Mouse (Mus musculus): Measurements from ENCODE around the gene Pex5. TPM values are rescaled to one million over a fixed set of nuclear protein-coding genes. Genes with fewer than 3 reads are reported as not detected.
A peak's percentile ranks its signal among the peaks of the same experiment; 100 is the strongest.
"Not testable (repeated sequence)": the region's sequence is repeated elsewhere in the genome, so short reads cannot be mapped to it uniquely, and the experiment has no call there.

The Pex5 gene
- total RNA-seq, 1 experiment from 2014 or later: 106 TPM

DNA sequence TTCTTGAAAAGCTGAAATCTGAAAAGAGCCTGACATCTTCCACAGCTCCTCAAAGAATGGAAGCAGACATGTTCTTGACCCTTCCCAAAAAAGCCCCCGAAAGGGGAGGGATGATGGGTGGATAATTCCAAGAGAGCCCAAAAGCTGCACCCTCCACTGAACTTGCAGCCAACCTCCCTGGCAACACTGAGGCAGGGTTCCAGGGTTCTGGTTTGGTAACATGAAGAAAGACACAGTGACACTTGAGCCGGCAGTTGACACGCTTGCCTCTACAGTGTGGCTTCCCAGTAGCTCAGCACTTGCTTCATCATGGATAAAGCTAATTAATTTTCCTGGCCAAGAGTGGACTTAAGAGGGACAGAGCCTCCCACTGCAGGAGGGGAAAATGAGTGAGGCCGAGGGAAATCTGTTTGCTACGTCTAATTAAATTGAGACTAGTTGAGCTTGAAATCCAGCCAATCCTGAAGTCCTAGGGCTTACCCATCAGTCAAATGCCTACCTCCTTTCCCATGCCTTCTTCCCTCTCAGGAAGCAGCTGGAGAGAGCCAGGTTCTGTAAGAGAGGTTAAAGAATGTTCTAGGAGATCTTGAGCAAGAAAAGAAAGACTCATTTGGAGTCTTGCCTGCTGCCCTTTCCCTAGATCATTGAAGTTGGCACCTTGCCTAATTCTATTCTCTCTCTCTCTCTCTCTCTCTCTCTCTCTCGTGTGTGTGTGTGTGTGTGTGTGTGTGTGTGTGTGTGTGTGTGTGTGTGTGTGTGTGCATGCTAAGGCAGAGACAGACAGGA lies 13.1 kb upstream of the Pex5 start:
- DNase-seq: peak; percentile 52

DNA sequence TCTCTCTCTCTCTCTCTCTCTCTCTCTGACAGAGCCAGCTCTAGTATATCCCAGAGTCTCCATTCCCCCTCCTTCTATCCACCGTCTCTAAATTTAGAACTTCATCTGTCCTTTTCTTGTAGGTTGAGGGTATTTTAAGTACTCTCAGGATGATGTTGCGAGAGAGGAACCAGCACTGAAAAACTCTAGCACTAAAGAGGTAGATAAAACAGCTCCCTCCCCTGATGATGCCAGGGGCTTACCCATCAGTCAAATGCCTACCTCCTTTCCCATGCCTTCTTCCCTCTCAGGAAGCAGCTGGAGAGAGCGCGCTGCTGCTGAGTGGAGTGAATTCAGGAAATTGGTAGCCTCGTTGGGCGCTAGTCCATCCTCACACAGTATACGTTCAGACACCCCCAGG lies 12.4 kb upstream of the Pex5 start:
- peak; percentile 3 for DNase-seq

DNA sequence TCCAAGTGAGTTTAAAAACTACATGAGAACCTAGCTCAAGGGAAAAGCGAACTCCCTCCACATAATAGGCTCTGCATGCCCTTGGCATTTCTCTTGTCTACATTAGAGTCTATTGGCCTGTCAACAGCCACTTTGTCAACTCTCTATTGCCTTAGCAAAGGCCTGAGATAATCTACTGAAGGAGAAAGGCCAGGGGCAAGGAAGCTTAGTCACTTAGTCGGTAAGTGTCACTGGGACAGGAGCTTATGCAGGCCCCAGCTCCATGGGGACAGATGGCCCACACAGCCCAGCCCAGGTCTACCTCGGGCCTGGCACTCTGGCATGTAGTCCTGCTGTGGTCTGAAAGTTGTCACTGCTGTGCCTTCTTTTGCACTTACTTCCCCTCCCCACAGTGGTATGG lies 11.7 kb upstream of the Pex5 start:
- peak; percentile 56 for DNase-seq

DNA sequence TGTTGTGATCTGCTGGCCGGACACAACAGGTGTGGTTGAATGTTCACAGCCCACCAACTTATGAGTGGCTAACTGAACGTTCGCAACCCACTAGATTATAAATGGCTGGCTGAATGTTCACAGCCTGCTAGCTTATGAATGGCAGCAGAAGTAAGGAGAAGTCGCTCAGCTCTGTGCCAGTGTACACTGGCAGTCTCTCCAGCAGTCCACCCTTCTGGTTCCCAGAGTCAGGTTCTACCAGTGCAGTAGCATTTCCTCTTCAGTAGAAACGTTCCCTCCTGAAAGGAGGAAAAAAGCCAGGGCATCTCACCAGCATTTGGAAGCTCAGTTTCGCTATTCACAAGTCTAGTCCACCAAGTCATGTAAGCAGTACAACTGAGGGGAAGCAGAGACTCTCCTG lies 10.7 kb upstream of the Pex5 start:
- no peak for DNase-seq

- DNase-seq: peak; percentile 51
Measured at GRCm38 (mm10) chr6:124425042-124425441, 10.2 kb upstream of the Pex5 start.

GRCm38 (mm10) chr6:124424068-124424498 lies 9.2 kb upstream of the Pex5 start:
- DNase-seq: peak; percentile 58

- DNase-seq: no peak
Measured at GRCm38 (mm10) chr6:124418686-124419085, 3.8 kb upstream of the Pex5 start.

DNA sequence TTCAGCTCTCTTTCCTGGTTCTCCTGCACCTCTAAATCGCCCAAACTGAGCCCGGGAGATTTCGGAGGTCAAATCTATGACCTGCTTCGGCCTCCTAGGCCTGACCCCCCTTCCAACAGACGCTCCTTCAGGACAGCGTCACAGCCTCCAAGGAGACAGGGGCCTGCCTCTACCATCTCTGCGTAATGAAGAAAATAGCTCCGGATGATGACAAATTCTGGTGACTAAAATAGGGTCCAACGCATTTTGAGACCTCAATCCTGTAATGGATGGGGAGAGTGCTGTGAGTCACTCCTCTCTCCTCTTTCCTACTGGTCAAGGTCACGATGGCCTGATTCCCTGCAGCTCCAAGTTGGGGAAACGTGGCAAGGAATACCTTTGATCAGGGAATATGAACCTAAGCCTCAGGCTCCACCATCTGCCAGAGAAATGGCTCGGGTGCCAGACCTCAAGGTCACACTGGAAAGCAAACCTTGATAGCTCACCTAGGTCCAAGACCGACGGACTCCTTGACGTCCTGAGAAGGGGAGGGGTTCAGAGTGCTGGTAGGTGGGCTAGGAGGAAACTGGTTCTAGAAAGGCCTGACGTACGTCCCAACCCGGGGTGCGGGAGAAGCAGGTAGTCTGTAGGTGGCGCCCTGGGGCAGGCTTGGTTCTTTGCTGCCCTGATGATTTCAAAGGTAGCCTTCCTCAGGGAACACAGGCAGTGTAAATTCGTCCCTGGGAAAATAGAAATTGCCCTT lies 651 bp upstream of the Pex5 start:
- peak; percentile 93 for DNase-seq

GRCm38 (mm10) chr6:124414150-124414926 lies 529 bp downstream of the Pex5 start:
- peak; percentile 65 for DNase-seq

DNA sequence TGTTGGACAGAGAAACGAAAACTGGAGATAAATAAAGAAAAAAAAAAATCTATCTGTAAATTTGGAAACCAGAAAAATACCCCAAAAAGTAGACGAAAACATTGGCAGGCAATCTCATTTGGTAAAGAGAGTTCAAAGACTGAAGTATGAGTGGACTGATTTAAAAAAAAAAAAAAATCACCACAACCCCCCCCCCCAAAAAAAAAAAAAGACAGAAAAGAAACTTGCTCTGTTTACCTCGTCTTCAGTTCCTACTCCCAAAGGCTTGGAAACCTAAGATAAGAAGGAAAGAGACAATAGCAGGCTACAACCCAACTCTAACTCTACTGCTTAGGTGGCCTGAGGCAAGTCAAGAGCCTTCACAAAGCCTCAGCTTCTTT lies 1.1 kb downstream of the Pex5 start:
- DNase-seq: no peak

DNA sequence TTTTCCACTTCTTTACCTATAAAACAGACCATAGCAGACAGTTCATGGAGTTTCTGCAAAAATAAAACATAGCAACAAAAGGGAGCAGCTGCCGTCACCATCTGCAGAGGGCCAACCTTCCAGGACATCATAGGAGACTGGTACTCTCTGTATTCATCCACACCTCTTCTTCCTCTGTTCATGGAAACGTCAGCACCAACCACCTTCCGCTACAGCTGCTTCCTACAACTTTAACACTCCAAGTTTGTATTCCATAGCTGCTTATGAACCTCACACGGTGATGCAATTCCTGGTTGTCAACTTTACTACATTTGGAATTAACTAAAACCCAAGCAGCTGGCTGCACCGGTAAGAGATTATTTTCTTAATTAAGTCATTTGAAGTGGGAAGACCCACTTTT lies 6.5 kb downstream of the Pex5 start:
- DNase-seq: no peak

- DNase-seq: no peak
Measured at GRCm38 (mm10) chr6:124407180-124407579, 7.7 kb downstream of the Pex5 start.

DNA sequence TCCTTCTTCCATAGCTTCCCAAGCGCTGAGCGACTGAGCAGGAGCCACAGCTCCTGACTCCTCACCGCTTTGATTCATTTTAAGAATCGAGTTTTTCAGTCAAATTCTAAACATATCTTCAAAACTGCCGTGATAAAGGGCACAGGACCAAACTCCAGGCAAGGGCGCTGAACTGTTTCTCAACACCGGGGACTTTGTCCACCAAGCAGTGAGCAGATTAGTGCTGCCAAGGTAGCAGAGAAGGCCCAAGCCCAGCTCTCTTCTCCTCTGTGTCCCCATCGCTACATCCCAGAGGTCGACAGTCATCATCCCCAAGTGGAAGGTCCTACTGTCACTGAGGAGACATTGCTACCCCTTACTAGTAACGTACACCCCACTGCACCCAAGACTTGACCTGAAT lies 8.5 kb downstream of the Pex5 start:
- no peak for DNase-seq

GRCm38 (mm10) chr6:124399738-124400137 lies 15.1 kb downstream of the Pex5 start:
- DNase-seq: no peak

DNA sequence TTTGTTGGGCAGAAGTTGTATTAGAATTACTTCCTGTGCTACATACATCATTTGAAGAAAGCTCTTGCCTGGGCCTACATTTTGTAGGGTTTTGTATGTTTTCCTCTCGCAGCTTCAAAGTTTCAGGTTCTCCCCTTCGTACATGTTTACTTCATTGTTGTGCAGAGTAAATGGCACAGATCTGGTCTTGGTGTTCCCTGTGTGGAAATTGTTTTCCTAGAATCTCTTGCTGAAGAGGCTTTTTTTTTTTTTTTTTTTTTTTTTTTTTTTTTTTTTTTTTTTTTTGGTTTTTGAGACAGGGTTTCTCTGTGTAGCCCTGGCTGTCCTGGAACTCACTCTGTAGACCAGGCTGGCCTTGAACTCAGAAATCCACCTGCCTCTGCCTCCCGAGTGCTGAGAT lies 19.9 kb downstream of the Pex5 start:
- DNase-seq: not testable (repeated sequence)

GRCm38 (mm10) chr6:124380142-124380541 lies 34.7 kb downstream of the Pex5 start:
- no peak for DNase-seq

- DNase-seq: peak; percentile 68
Measured at GRCm38 (mm10) chr6:124379331-124379730, 35.5 kb downstream of the Pex5 start.

GRCm38 (mm10) chr6:124377494-124378255 lies 37.2 kb downstream of the Pex5 start:
- no peak for DNase-seq

DNA sequence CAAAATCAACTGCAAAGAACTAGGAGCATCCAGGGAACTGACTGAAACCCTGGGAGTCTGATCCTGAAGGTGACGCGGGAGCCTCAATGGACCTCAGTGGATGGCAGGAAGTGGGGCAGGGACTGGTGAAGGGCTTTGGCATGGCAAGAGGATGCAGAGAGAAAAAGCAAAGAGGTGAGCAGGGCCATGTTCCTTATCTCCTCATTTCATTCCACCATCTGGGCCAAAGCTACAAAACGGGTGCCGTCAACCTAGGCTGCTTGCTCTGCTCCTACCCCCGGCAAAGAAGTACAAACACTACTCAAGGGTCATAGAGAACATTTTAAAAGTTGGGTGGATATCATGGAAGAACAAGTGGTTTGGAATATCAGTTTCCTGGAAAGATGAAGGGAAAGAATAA lies 38.6 kb downstream of the Pex5 start:
- DNase-seq: no peak

DNA sequence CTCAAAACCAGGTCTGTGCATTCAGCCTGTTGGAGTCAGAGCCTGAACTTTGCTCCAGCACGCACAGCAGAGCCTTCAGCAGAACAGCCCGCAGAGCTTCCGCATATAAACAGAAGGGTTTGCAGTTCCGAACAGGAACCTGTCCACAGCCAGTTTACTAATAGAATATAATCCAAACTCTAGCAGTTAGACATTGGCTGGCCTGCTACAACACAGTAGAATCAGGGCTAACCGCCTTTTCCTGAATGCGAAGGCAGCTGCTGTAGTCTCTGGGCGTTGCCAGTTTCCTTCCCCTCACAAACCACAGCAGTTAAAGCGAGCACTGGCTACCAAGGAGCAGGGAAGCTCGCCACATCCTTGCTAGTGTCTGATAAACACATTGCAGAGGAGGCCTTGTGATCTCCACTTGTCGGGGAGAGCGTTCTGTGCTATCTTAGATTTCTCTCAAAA lies 39.4 kb downstream of the Pex5 start:
- DNase-seq: peak; percentile 25

DNA sequence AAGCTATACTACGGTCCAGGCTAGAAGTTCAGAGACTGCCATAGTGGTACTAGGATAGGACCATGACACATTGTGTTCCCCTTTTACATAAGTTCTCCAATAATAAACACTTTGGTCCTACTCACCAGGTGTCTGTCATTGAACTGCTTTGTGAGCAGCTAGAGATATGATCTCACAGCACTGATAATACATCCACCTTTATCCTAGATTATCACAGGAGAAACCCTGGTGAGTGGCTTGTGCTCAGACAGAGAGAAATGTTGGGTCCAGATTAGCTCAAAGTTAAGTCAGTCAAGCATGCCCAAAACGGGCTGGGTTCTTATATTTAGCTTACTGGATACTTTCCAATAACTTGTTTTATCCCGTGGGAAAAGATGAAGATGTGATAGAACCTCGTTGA lies 40.2 kb downstream of the Pex5 start:
- no peak for DNase-seq

DNA sequence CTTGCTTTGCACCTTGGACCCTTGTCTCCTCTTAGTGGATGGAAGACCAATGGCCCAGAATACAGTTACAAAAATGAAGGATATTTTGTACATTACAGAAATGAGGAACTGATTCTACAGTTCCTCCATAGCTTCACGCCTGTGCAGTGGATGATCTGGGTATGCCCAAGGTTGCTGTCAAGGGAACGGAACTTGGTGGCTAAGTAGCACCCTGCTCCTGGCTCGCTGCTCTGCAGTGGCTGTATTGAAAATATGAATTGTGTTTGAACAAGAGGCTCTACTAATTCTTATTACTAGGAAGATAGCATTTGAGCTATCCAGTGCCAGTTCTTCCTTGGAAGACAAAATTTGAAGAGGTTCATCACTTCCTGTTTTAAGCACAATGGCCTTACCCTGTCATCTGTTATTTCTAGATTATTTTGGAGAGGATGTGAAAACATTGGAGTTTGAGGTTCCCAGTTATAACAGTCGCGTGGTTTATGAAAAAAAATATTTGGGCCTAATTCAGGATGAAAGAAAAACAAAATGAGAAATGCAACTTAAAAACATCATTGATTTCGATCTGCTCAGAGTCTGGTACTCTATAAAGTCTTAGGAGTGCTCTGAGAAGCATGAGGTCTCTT lies 41.2 kb downstream of the Pex5 start:
- no peak for DNase-seq

Data from adrenal gland, postnatal 14 days (tissue).